Mouse (Mus musculus): Measurements from ENCODE around the gene Cd3e. TPM values are rescaled to one million over a fixed set of nuclear protein-coding genes. Genes with fewer than 3 reads are reported as not detected.

Gene Cd3e
- polyA plus RNA-seq, 1 experiment from 2014 or later = not detected

DNA sequence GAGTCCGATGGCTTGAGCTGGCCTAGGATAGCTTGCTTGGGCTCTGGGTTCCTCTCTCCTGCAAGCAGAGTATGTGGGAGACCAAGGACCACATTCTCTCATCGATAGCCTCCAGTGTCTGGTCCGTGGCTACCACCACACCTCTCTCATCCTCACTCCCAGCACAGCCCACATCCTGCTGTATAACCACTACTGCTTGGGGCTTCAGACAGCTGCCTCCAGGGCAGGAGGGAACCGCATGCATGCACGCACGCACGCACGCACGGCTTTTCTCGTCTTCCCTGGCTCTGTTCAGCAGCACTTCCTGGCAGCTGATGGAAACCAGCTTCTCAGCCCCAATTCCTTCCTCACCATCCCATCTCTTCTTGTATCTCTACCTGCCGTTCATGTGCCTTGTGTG is 11.3 kb downstream of the Cd3e start:
- Histone ChIP-seq H3K27ac (ENCODE audit: low read depth) (no peak overlapping the region), H3K36me3 (replicated peaks; ENCODE audit: insufficient read depth, low read length) (no peaks in the 10 kb centered on the region), H3K4me3 (ENCODE audit: low read depth, low read length) (no peak overlapping the region), H3K4me2 (ENCODE audit: low read depth, low read length) (no peak overlapping the region), H3K9me3 (ENCODE audit: low read length) (no peaks in the 10 kb centered on the region), H3K9ac (replicated peaks) (no peak overlapping the region), H3K4me1 (ENCODE audit: insufficient read depth) (no peaks in the 10 kb centered on the region), H3K27me3 (ENCODE audit: insufficient read depth, low read length) (no peaks in the 10 kb centered on the region)
- no peak for ATAC-seq
- DNase-seq = no peak
- WGBS (ENCODE audit: insufficient replicate concordance) = 50% methylated on average over 11 of the region's 11 CpGs
- TF ChIP-seq EP300 (IDR thresholded peaks at IDR 0.05; ENCODE audit: low read depth) (no peak), CTCF (IDR thresholded peaks at IDR 0.05; ENCODE audit: low read depth) (no peak)

GRCm38 (mm10) chr9:44996590-44996989 is 12.8 kb downstream of the Cd3e start:
- Histone ChIP-seq H3K36me3 (replicated peaks; ENCODE audit: insufficient read depth, low read length) (no peaks in the 10 kb centered on the region), H3K9me3 (ENCODE audit: low read length) (no peaks in the 10 kb centered on the region), H3K27me3 (ENCODE audit: insufficient read depth, low read length) (no peaks in the 10 kb centered on the region), H3K4me2 (ENCODE audit: low read depth, low read length) (no peak overlapping the region), H3K4me3 (ENCODE audit: low read depth, low read length) (no peak overlapping the region), H3K27ac (ENCODE audit: low read depth) (no peak overlapping the region), H3K9ac (replicated peaks) (no peak overlapping the region), H3K4me1 (ENCODE audit: insufficient read depth) (no peaks in the 10 kb centered on the region)
- TF ChIP-seq EP300 (IDR thresholded peaks at IDR 0.05; ENCODE audit: low read depth) = no peak
- TF ChIP-seq CTCF (IDR thresholded peaks at IDR 0.05; ENCODE audit: low read depth) = no peak
- no peak for DNase-seq
- no peak for ATAC-seq
- WGBS (ENCODE audit: insufficient replicate concordance) = 92% methylated on average over 7 of the region's 7 CpGs

GRCm38 (mm10) chr9:44994962-44995361 is 14.5 kb downstream of the Cd3e start:
- no peak overlapping the region for H3K27ac ChIP-seq (ENCODE audit: low read depth)
- TF ChIP-seq EP300 (IDR thresholded peaks at IDR 0.05; ENCODE audit: low read depth) (no peak), CTCF (IDR thresholded peaks at IDR 0.05; ENCODE audit: low read depth) (no peak)
- H3K4me1 ChIP-seq (ENCODE audit: insufficient read depth) = no peaks in the 10 kb centered on the region
- WGBS (ENCODE audit: insufficient replicate concordance) = 74% methylated on average over 4 of the region's 4 CpGs
- H3K4me2 ChIP-seq (ENCODE audit: low read depth, low read length) = no peak overlapping the region
- no peaks in the 10 kb centered on the region for H3K9me3 ChIP-seq (ENCODE audit: low read length)
- H3K9ac ChIP-seq (replicated peaks) = no peak overlapping the region
- no peak for DNase-seq
- no peaks in the 10 kb centered on the region for H3K36me3 ChIP-seq (replicated peaks; ENCODE audit: insufficient read depth, low read length)
- ATAC-seq = no peak
- no peaks in the 10 kb centered on the region for H3K27me3 ChIP-seq (ENCODE audit: insufficient read depth, low read length)
- no peak overlapping the region for H3K4me3 ChIP-seq (ENCODE audit: low read depth, low read length)

GRCm38 (mm10) chr9:44993268-44993667 is 16.2 kb downstream of the Cd3e start:
- TF ChIP-seq CTCF (IDR thresholded peaks at IDR 0.05; ENCODE audit: low read depth) (no peak), EP300 (IDR thresholded peaks at IDR 0.05; ENCODE audit: low read depth) (no peak)
- 72% methylated on average over 2 of the region's 2 CpGs for WGBS (ENCODE audit: insufficient replicate concordance)

DNA sequence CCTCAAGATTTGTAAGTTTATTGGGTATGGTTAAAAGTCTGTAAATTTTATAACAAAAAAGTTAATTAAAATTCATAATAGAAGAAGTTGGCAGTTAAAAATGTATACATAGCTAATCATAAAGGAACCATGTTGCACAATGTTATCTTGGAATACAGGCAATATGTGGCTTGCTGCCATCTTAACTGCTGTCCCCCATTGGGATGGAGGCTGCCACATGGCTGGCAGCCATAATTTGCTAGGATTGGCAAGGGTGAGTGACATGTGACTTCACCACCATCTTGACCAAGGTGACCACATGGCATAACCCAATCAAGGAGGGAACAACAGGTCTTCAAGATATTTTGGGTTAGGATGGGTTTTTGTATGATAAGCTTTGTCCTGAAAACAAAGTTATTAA is 17.2 kb downstream of the Cd3e start:
- Histone ChIP-seq H3K27ac (ENCODE audit: low read depth) (no peak overlapping the region), H3K9me3 (ENCODE audit: low read length) (no peaks in the 10 kb centered on the region), H3K27me3 (ENCODE audit: insufficient read depth, low read length) (no peaks in the 10 kb centered on the region), H3K9ac (replicated peaks) (no peak overlapping the region), H3K36me3 (replicated peaks; ENCODE audit: insufficient read depth, low read length) (no peaks in the 10 kb centered on the region), H3K4me2 (ENCODE audit: low read depth, low read length) (no peak overlapping the region), H3K4me1 (ENCODE audit: insufficient read depth) (no peaks in the 10 kb centered on the region), H3K4me3 (ENCODE audit: low read depth, low read length) (no peak overlapping the region)
- no peak for DNase-seq
- ATAC-seq = no peak
- TF ChIP-seq CTCF (IDR thresholded peaks at IDR 0.05; ENCODE audit: low read depth) (no peak), EP300 (IDR thresholded peaks at IDR 0.05; ENCODE audit: low read depth) (no peak)

More at GRCm38 (mm10) chr9:44993268-44993667, 16.2 kb downstream of the Cd3e start:
- H3K9me3 ChIP-seq (ENCODE audit: low read length) = no peaks in the 10 kb centered on the region
- DNase-seq (no peak), ATAC-seq (no peak)
- no peak overlapping the region for H3K4me3 ChIP-seq (ENCODE audit: low read depth, low read length)
- no peak overlapping the region for H3K27ac ChIP-seq (ENCODE audit: low read depth)
- no peaks in the 10 kb centered on the region for H3K27me3 ChIP-seq (ENCODE audit: insufficient read depth, low read length)
- H3K36me3 ChIP-seq (replicated peaks; ENCODE audit: insufficient read depth, low read length) = no peaks in the 10 kb centered on the region
- no peak overlapping the region for H3K9ac ChIP-seq (replicated peaks)
- H3K4me1 ChIP-seq (ENCODE audit: insufficient read depth) = no peaks in the 10 kb centered on the region
- H3K4me2 ChIP-seq (ENCODE audit: low read depth, low read length) = no peak overlapping the region

DNA sequence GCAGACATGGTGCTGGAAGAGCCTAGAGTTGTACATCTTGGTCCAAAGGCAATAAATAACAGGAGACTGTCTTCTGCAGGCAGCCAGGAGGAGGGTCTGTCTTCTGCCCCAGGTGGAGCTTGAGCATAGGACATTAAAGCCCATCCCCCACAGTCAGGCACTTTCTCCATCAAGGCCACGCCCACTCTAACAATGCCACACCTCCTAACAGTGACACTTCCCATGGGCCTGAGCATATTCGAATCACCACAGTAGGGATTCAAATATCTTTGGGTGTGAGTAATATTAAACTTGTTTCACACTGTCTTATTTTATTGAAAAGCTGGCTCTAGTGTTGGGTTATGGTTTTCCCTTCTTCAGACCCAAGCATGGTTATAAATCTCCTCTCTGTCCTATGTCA is 17.6 kb downstream of the Cd3e start:
- Histone ChIP-seq H3K36me3 (replicated peaks; ENCODE audit: insufficient read depth, low read length) (no peaks in the 10 kb centered on the region), H3K4me2 (ENCODE audit: low read depth, low read length) (no peak overlapping the region), H3K4me1 (ENCODE audit: insufficient read depth) (no peaks in the 10 kb centered on the region), H3K9me3 (ENCODE audit: low read length) (no peaks in the 10 kb centered on the region), H3K27ac (ENCODE audit: low read depth) (no peak overlapping the region), H3K9ac (replicated peaks) (no peak overlapping the region), H3K4me3 (ENCODE audit: low read depth, low read length) (no peak overlapping the region), H3K27me3 (ENCODE audit: insufficient read depth, low read length) (no peaks in the 10 kb centered on the region)
- no peak for TF ChIP-seq CTCF (IDR thresholded peaks at IDR 0.05; ENCODE audit: low read depth)
- TF ChIP-seq EP300 (IDR thresholded peaks at IDR 0.05; ENCODE audit: low read depth) = no peak
- DNase-seq (no peak), ATAC-seq (no peak)
- 66% methylated on average over 2 of the region's 2 CpGs for WGBS (ENCODE audit: insufficient replicate concordance)

- 40% methylated on average over 5 of the region's 5 CpGs for WGBS (ENCODE audit: insufficient replicate concordance)
- Histone ChIP-seq H3K4me2 (ENCODE audit: low read depth, low read length) (peak overlapping the region; percentile 62; the same call in 1 of the 2 replicates), H3K27ac (ENCODE audit: low read depth) (peak overlapping the region; percentile 80), H3K4me3 (ENCODE audit: low read depth, low read length) (no peak overlapping the region), H3K9ac (replicated peaks) (no peak overlapping the region), H3K27me3 (ENCODE audit: insufficient read depth, low read length) (no peaks in the 10 kb centered on the region), H3K36me3 (replicated peaks; ENCODE audit: insufficient read depth, low read length) (no peaks in the 10 kb centered on the region), H3K9me3 (ENCODE audit: low read length) (no peaks in the 10 kb centered on the region), H3K4me1 (ENCODE audit: insufficient read depth) (0 out of 2 replicates have a peak, but pooled peaks cover 3% of the 10 kb centered on the region)
- TF ChIP-seq EP300 (IDR thresholded peaks at IDR 0.05; ENCODE audit: low read depth) (no peak), CTCF (IDR thresholded peaks at IDR 0.05; ENCODE audit: low read depth) (no peak)
- ATAC-seq (no peak), DNase-seq (no peak)
These were observed 22.5 kb downstream of the Cd3e start for GRCm38 (mm10) chr9:44986976-44987375.
